Mouse (Mus musculus): ENCODE measurements at regions not wholly inside any gene's neighbourhood (a gene's known extent, or its start where the extent isn't known, plus 50 kb on each side); places are given as distances from the start of the nearest gene placed in this dataset.

- TF ChIP-seq GATA1 (IDR thresholded peaks at IDR 0.05; ENCODE audit: low read length) (no peak), TAL1 (IDR thresholded peaks at IDR 0.05; ENCODE audit: low read length) (no peak)
These were observed 87.0 kb upstream of the Mgme1 start for GRCm38 (mm10) chr2:144183371-144183944.
